Mouse (Mus musculus) forebrain, embryonic 13.5 days (tissue): Measurements from ENCODE around the gene Cd248. TPM values are rescaled to one million over a fixed set of nuclear protein-coding genes. Genes with fewer than 3 reads are reported as not detected.
A peak's percentile ranks its signal among the peaks of the same experiment; 100 is the strongest.

ENCODE experiments used
- ATAC-seq: fragments of 200-750 bp; cut with Nextera tagmentation; 2 replicates; pipeline ENCODE4 v1.8.0; 2017
- H3K27ac ChIP-seq: fragments of 300-500 bp; sonication (generic); 2 replicates; pipeline ENCODE4 v1.5.1; 2015; ENCODE audit warnings: inconsistent platforms, mild to moderate bottlenecking, moderate library complexity
- H3K27me3 ChIP-seq: fragments of 300-500 bp; sonication (generic); 2 replicates; pipeline ENCODE4 v1.6.1; 2015; ENCODE audit warnings: mild to moderate bottlenecking, inconsistent platforms
- H3K36me3 ChIP-seq: fragments of 300-500 bp; sonication (generic); 2 replicates; pipeline ENCODE4 v1.6.1; 2015; ENCODE audit warnings: mild to moderate bottlenecking, inconsistent platforms; ENCODE audit not compliant: poor library complexity, severe bottlenecking
- H3K4me1 ChIP-seq: fragments of 300-500 bp; sonication (generic); 2 replicates; pipeline ENCODE4 v1.6.1; 2015; ENCODE audit warnings: inconsistent platforms
- H3K4me2 ChIP-seq: fragments of 300-500 bp; sonication (generic); 2 replicates; pipeline ENCODE4 v1.6.1; 2015; ENCODE audit warnings: inconsistent platforms, mild to moderate bottlenecking, moderate library complexity
- H3K4me3 ChIP-seq: fragments of 300-500 bp; sonication (generic); 2 replicates; pipeline ENCODE4 v1.5.1; 2015; ENCODE audit warnings: mild to moderate bottlenecking, inconsistent platforms
- H3K9ac ChIP-seq: fragments of 300-500 bp; sonication (generic); 2 replicates; pipeline ENCODE4 v1.6.1; 2015; ENCODE audit warnings: mild to moderate bottlenecking, inconsistent platforms
- H3K9me3 ChIP-seq: fragments of 300-500 bp; sonication (generic); replicated peaks from 2 replicates; pipeline ENCODE4 v1.6.1; 2016; ENCODE audit warnings: inconsistent platforms
- WGBS: fragments of 180-500 bp; shearing (Covaris S2); methylation state at CpG from one replicate; pipeline ENCODE4 v1.1.7; 2015; 5-methylcytosine and 5-hydroxymethylcytosine counted together
- polyA plus RNA-seq: library from polyadenylated mRNA; unstranded; fragments of >200 nt; fragmentation: Nextera tagmentation; extraction: Ambion mirVana; gene quantifications from 2 replicates; pipeline ENCODE4 v1.2.1, GENCODE M21; 2015

Cd248 gene
- polyA plus RNA-seq, 1 experiment from 2014 or later, result 7.0 TPM

GRCm38 (mm10) chr19:5069978-5070377 lies 2.1 kb downstream of the Cd248 start:
- no peak for ATAC-seq
- H3K27me3 ChIP-seq, result peaks cover 50% of the 10 kb centered on the region
- 0 out of 2 replicates have a peak overlapping the region, but pooled peaks have one; percentile 69 for H3K4me2 ChIP-seq
- 89% methylated on average over 7 of the region's 7 CpGs for WGBS
- H3K9me3 ChIP-seq, result no peaks in the 10 kb centered on the region
- H3K4me3 ChIP-seq, result no peak overlapping the region
- no peak overlapping the region for H3K9ac ChIP-seq
- no peaks in the 10 kb centered on the region for H3K36me3 ChIP-seq
- H3K27ac ChIP-seq, result no peak overlapping the region
- H3K4me1 ChIP-seq, result peaks cover 48% of the 10 kb centered on the region

- H3K9me3 ChIP-seq, result no peaks in the 10 kb centered on the region
- H3K4me2 ChIP-seq, result peak overlapping the region; percentile 64
- H3K27ac ChIP-seq, result peak overlapping the region; percentile 52
- peak overlapping the region; percentile 39 for H3K4me3 ChIP-seq
- peak overlapping the region; percentile 62 for H3K9ac ChIP-seq
- H3K27me3 ChIP-seq, result peaks cover 48% of the 10 kb centered on the region
- H3K4me1 ChIP-seq, result peaks cover 48% of the 10 kb centered on the region
- 5% methylated on average over 11 of the region's 11 CpGs for WGBS
- no peaks in the 10 kb centered on the region for H3K36me3 ChIP-seq
- no peak for ATAC-seq
Observed at GRCm38 (mm10) chr19:5071077-5071476, 3.2 kb downstream of the Cd248 start.

- peaks cover 48% of the 10 kb centered on the region for H3K4me1 ChIP-seq
- peak overlapping the region; percentile 64 for H3K4me2 ChIP-seq
- under 1% methylated on average over 40 of the region's 40 CpGs for WGBS
- H3K27ac ChIP-seq, result peak overlapping the region; percentile 52
- H3K36me3 ChIP-seq, result no peaks in the 10 kb centered on the region
- peak overlapping the region; percentile 62 for H3K9ac ChIP-seq
- peak overlapping the region; percentile 39 for H3K4me3 ChIP-seq
- peak; percentile 85 for ATAC-seq
- H3K9me3 ChIP-seq, result no peaks in the 10 kb centered on the region
- H3K27me3 ChIP-seq, result peaks cover 45% of the 10 kb centered on the region
Observed at GRCm38 (mm10) chr19:5071545-5072369, 3.9 kb downstream of the Cd248 start.

GRCm38 (mm10) chr19:5072389-5073019 lies 4.6 kb downstream of the Cd248 start:
- 2% methylated on average over 20 of the region's 20 CpGs for WGBS
- no peak overlapping the region for H3K27ac ChIP-seq
- H3K27me3 ChIP-seq, result peaks cover 38% of the 10 kb centered on the region

GRCm38 (mm10) chr19:5073028-5073427 lies 5.2 kb downstream of the Cd248 start:
- H3K9me3 ChIP-seq, result no peaks in the 10 kb centered on the region
- peak overlapping the region; percentile 39 for H3K4me3 ChIP-seq
- H3K4me1 ChIP-seq, result peaks cover 37% of the 10 kb centered on the region
- peak overlapping the region; percentile 64 for H3K4me2 ChIP-seq
- H3K27ac ChIP-seq, result no peak overlapping the region
- 2% methylated on average over 15 of the region's 15 CpGs for WGBS
- H3K9ac ChIP-seq, result 0 out of 2 replicates have a peak overlapping the region, but pooled peaks have one; percentile 6
- peak; percentile 31; the same call in 1 of the 2 replicates for ATAC-seq
- H3K36me3 ChIP-seq, result no peaks in the 10 kb centered on the region
- peaks cover 38% of the 10 kb centered on the region for H3K27me3 ChIP-seq

More at GRCm38 (mm10) chr19:5072389-5073019, 4.6 kb downstream of the Cd248 start:
- Histone ChIP-seq H3K4me1 (peaks cover 42% of the 10 kb centered on the region), H3K9ac (peak overlapping the region; percentile 62; the same call in 1 of the 2 replicates), H3K9me3 (no peaks in the 10 kb centered on the region), H3K36me3 (no peaks in the 10 kb centered on the region), H3K4me2 (peak overlapping the region; percentile 64), H3K4me3 (peak overlapping the region; percentile 39)
- ATAC-seq, result peak; percentile 5; the same call in 1 of the 2 replicates

- Histone ChIP-seq H3K9ac (no peak overlapping the region), H3K27me3 (peaks cover 33% of the 10 kb centered on the region), H3K4me2 (no peak overlapping the region), H3K4me3 (no peak overlapping the region), H3K9me3 (no peaks in the 10 kb centered on the region), H3K36me3 (no peaks in the 10 kb centered on the region), H3K27ac (no peak overlapping the region), H3K4me1 (peaks cover 32% of the 10 kb centered on the region)
- 46% methylated on average over 5 of the region's 5 CpGs for WGBS
- ATAC-seq, result no peak
Observed at GRCm38 (mm10) chr19:5073518-5073917, 5.6 kb downstream of the Cd248 start.

GRCm38 (mm10) chr19:5079279-5079678 lies 11.4 kb downstream of the Cd248 start:
- peaks cover 57% of the 10 kb centered on the region for H3K27me3 ChIP-seq
- H3K4me2 ChIP-seq, result no peak overlapping the region
- H3K4me3 ChIP-seq, result no peak overlapping the region
- no peaks in the 10 kb centered on the region for H3K36me3 ChIP-seq
- no peaks in the 10 kb centered on the region for H3K9me3 ChIP-seq
- ATAC-seq, result no peak
- WGBS, result 92% methylated on average over 1 of the region's 1 CpGs
- no peak overlapping the region for H3K27ac ChIP-seq
- no peaks in the 10 kb centered on the region for H3K4me1 ChIP-seq
- no peak overlapping the region for H3K9ac ChIP-seq

GRCm38 (mm10) chr19:5082005-5082404 lies 14.1 kb downstream of the Cd248 start:
- ATAC-seq, result no peak
- Histone ChIP-seq H3K4me1 (peaks cover 11% of the 10 kb centered on the region; the same call in 1 of the 2 replicates), H3K4me3 (no peak overlapping the region), H3K27ac (no peak overlapping the region), H3K4me2 (no peak overlapping the region), H3K27me3 (peaks cover 71% of the 10 kb centered on the region), H3K9me3 (no peaks in the 10 kb centered on the region), H3K36me3 (no peaks in the 10 kb centered on the region), H3K9ac (no peak overlapping the region)
- WGBS, result 71% methylated on average over 18 of the region's 18 CpGs

DNA sequence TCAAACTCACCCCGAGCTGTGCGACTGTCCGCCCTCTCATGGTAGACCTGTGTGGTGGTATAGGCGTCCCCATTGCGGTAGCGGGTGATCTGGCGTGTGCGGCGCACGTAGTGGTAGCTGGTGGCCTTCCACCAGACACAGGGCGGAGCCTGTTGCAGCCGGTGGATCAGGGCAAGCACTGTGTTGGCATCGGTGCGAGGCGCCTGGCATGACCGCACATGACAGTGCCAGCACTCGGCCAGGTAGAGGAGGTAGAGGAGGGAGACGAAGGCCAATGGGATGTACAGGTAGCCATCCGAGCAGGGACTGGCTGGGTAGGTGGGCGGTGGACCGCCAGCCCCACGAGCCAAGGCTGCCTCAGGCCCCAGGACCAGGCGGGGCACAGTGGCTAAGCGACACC lies 14.7 kb downstream of the Cd248 start:
- H3K9ac ChIP-seq, result no peak overlapping the region
- no peaks in the 10 kb centered on the region for H3K9me3 ChIP-seq
- no peak overlapping the region for H3K4me2 ChIP-seq
- H3K4me3 ChIP-seq, result no peak overlapping the region
- no peaks in the 10 kb centered on the region for H3K36me3 ChIP-seq
- H3K4me1 ChIP-seq, result peaks cover 16% of the 10 kb centered on the region
- ATAC-seq, result no peak
- H3K27me3 ChIP-seq, result peaks cover 71% of the 10 kb centered on the region
- 67% methylated on average over 24 of the region's 24 CpGs for WGBS
- no peak overlapping the region for H3K27ac ChIP-seq

DNA sequence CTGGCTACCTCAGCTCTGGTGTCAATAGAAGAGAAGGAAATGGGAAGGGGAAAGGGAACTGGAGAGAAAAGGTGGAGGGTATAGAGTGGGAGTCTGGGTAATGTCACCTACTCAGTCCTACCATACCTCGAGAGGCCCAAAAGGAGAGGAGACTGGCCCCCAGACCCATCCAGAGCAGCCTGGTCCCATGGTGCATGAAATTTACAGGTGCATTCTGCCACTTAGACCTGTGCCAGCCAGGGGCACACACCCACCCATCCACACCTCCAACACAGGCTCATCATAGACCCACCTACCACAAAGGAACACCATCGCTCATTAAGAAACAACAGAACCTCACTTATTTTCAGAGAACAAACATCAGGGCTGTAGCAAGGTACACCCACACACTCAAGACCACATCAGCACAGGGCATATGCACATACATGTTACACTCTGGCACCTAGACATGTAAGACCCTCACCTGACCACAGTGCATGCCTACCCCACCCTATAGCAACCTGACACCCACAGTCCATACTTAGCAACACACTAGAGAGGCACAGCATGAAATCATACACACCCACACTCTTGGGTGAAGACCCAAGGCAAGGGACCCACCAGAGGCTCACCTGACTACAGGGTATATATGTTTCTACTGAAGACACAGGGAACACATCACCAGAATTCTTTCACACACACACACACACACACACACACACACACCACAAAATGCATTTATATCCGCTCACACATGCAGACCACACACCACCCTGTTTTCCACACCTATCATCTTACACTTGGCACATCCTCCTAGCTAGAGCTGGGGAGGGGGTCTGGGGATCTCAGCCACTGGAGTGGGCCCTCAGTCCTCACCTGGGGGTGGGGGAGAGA lies 16.3 kb downstream of the Cd248 start:
- H3K9me3 ChIP-seq, result no peaks in the 10 kb centered on the region
- ATAC-seq, result no peak
- 82% methylated on average over 3 of the region's 3 CpGs for WGBS
- no peaks in the 10 kb centered on the region for H3K36me3 ChIP-seq
- H3K4me1 ChIP-seq, result peaks cover 23% of the 10 kb centered on the region
- H3K9ac ChIP-seq, result no peak overlapping the region
- peak overlapping the region; percentile 85 for H3K4me2 ChIP-seq
- peaks cover 71% of the 10 kb centered on the region for H3K27me3 ChIP-seq
- no peak overlapping the region for H3K27ac ChIP-seq
- peak overlapping the region; percentile 52 for H3K4me3 ChIP-seq

- no peaks in the 10 kb centered on the region for H3K9me3 ChIP-seq
- peak overlapping the region; percentile 52 for H3K4me3 ChIP-seq
- H3K4me2 ChIP-seq, result peak overlapping the region; percentile 85
- H3K27me3 ChIP-seq, result peaks cover 68% of the 10 kb centered on the region
- peak overlapping the region; percentile 73 for H3K9ac ChIP-seq
- H3K36me3 ChIP-seq, result no peaks in the 10 kb centered on the region
- no peak for ATAC-seq
- peaks cover 28% of the 10 kb centered on the region for H3K4me1 ChIP-seq
- H3K27ac ChIP-seq, result no peak overlapping the region
- 9% methylated on average over 15 of the region's 15 CpGs for WGBS
Observed at GRCm38 (mm10) chr19:5084834-5085144, 16.9 kb downstream of the Cd248 start.
